Mouse (Mus musculus) midbrain, embryonic 13.5 days (tissue): Measurements from ENCODE around the gene Slc1a2. TPM values are rescaled to one million over a fixed set of nuclear protein-coding genes. Genes with fewer than 3 reads are reported as not detected.

Source experiments
- ATAC-seq: fragments of 200-750 bp; cut with Nextera tagmentation; 2 replicates; pipeline ENCODE4 v1.8.0; 2017; ENCODE audit warnings: mild to moderate bottlenecking, moderate TSS enrichment, moderate library complexity
- H3K27ac ChIP-seq: fragments of 300-500 bp; sonication (generic); 2 replicates; pipeline ENCODE4 v1.5.1; 2015; ENCODE audit warnings: inconsistent platforms, mild to moderate bottlenecking, moderate library complexity
- H3K27me3 ChIP-seq: fragments of 300-500 bp; sonication (generic); 2 replicates; pipeline ENCODE4 v1.6.1; 2015; ENCODE audit warnings: mild to moderate bottlenecking, inconsistent platforms
- H3K36me3 ChIP-seq: fragments of 300-500 bp; sonication (generic); 2 replicates; pipeline ENCODE4 v1.6.1; 2015; ENCODE audit warnings: mild to moderate bottlenecking, inconsistent platforms
- H3K4me1 ChIP-seq: fragments of 300-500 bp; sonication (generic); replicated peaks from 2 replicates; pipeline ENCODE4 v1.6.1; 2015; ENCODE audit warnings: inconsistent platforms
- H3K4me2 ChIP-seq: fragments of 300-500 bp; sonication (generic); replicated peaks from 2 replicates; pipeline ENCODE4 v1.6.1; 2015; ENCODE audit warnings: moderate library complexity, mild to moderate bottlenecking, inconsistent platforms
- H3K4me3 ChIP-seq: fragments of 300-500 bp; sonication (generic); replicated peaks from 2 replicates; pipeline ENCODE4 v1.5.1; 2015; ENCODE audit warnings: mild to moderate bottlenecking, inconsistent platforms
- H3K9ac ChIP-seq: fragments of 300-500 bp; sonication (generic); replicated peaks from 2 replicates; pipeline ENCODE4 v1.6.1; 2015; ENCODE audit warnings: mild to moderate bottlenecking, inconsistent platforms
- H3K9me3 ChIP-seq: fragments of 300-500 bp; sonication (generic); 2 replicates; pipeline ENCODE4 v1.6.1; 2016; ENCODE audit warnings: mild to moderate bottlenecking, inconsistent platforms
- WGBS: fragments of 180-500 bp; shearing (Covaris S2); methylation state at CpG from one replicate; pipeline ENCODE4 v1.1.7; 2015; 5-methylcytosine and 5-hydroxymethylcytosine counted together
- polyA plus RNA-seq: library from polyadenylated mRNA; unstranded; fragments of >200 nt; fragmentation: Nextera tagmentation; extraction: Ambion mirVana; gene quantifications from 2 replicates; pipeline ENCODE4 v1.2.1, GENCODE M21; 2015

The Slc1a2 gene
- polyA plus RNA-seq, 1 experiment from 2014 or later: 20.5 TPM

DNA sequence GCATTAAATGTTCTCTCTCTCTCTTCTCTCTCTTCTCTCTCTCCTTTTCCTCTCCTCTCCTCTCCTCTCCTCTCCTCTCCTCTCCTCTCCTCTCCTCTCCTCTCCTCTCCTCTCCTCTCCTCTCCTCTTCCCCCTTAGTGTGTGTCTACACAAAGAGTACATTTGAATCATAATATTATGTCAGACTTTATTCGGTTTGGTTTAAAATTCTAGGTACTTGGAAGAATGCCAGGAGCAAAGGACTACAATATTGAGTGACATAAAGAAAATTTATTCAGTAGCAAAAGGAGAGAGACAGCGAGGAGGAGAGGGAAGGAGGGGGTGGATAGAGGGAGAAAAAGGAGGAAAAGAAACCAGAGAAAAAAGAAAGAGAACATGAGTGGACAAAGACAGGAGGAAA, 19.8 kb upstream of the Slc1a2 start:
- H3K4me2 ChIP-seq: no peak overlapping the region
- 46% methylated on average over 2 of the region's 2 CpGs for WGBS
- H3K9me3 ChIP-seq: no peaks in the 10 kb centered on the region
- no peak for ATAC-seq
- H3K4me3 ChIP-seq: no peak overlapping the region
- no peaks in the 10 kb centered on the region for H3K36me3 ChIP-seq
- no peak overlapping the region for H3K9ac ChIP-seq
- H3K27ac ChIP-seq: no peak overlapping the region
- no peaks in the 10 kb centered on the region for H3K27me3 ChIP-seq
- H3K4me1 ChIP-seq: peaks cover 9% of the 10 kb centered on the region

GRCm38 (mm10) chr2:102648845-102649500, 9.5 kb upstream of the Slc1a2 start:
- WGBS: 84% methylated on average over 10 of the region's 10 CpGs
- no peaks in the 10 kb centered on the region for H3K9me3 ChIP-seq
- H3K9ac ChIP-seq: no peak overlapping the region
- no peak overlapping the region for H3K27ac ChIP-seq
- H3K4me3 ChIP-seq: no peak overlapping the region
- ATAC-seq: no peak
- H3K4me2 ChIP-seq: no peak overlapping the region
- H3K4me1 ChIP-seq: no peaks in the 10 kb centered on the region
- H3K36me3 ChIP-seq: no peaks in the 10 kb centered on the region
- H3K27me3 ChIP-seq: no peaks in the 10 kb centered on the region

- Histone ChIP-seq H3K4me1 (no peaks in the 10 kb centered on the region), H3K9me3 (no peaks in the 10 kb centered on the region), H3K27ac (0 out of 2 replicates have a peak overlapping the region, but pooled peaks have one; percentile 20), H3K4me3 (no peak overlapping the region), H3K4me2 (no peak overlapping the region), H3K9ac (no peak overlapping the region), H3K36me3 (no peaks in the 10 kb centered on the region), H3K27me3 (no peaks in the 10 kb centered on the region)
- WGBS: 75% methylated on average over 4 of the region's 4 CpGs
- ATAC-seq: no peak
These were observed 8.1 kb upstream of the Slc1a2 start for GRCm38 (mm10) chr2:102650322-102650721.

DNA sequence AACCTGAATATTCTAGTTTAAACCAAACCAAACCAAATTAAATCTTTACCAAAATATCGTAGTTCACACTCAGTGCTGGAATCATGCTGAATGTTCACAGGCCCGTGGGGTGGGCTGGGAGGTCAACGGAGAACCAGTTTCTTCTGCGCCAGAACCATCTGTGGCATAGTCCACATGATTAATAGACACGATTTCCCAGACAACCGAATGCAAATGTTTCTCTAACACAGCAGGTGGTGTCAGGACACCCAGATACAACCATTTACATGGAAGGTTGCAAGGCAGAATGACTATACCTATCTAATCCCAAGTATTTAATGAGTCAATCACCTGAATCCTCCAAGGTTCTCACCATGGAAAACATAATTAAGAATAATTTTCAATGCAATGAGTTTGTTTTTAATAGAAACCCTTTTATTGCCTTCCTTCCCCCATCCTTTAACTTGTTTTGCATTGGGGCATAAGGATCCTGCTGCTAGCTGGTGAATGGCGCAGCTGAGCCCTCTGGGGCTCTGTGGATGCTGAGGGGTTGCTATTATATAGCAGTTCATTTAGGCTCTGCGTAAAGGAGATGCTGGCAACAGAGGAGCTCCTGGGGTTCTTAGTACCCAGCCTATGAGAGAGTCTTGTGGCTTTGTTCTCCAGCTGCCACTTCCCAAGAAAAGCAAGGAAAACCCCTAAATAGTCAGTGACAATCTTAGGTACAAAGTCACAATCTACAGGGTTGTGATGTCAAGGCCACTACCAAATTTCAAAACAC, 2.3 kb upstream of the Slc1a2 start:
- no peaks in the 10 kb centered on the region for H3K27me3 ChIP-seq
- no peaks in the 10 kb centered on the region for H3K36me3 ChIP-seq
- no peak for ATAC-seq
- WGBS: 24% methylated on average over 8 of the region's 8 CpGs
- H3K9me3 ChIP-seq: no peaks in the 10 kb centered on the region
- H3K9ac ChIP-seq: no peak overlapping the region
- peaks cover 35% of the 10 kb centered on the region for H3K4me1 ChIP-seq
- H3K4me3 ChIP-seq: no peak overlapping the region
- no peak overlapping the region for H3K4me2 ChIP-seq
- peak overlapping the region; percentile 64 for H3K27ac ChIP-seq

DNA sequence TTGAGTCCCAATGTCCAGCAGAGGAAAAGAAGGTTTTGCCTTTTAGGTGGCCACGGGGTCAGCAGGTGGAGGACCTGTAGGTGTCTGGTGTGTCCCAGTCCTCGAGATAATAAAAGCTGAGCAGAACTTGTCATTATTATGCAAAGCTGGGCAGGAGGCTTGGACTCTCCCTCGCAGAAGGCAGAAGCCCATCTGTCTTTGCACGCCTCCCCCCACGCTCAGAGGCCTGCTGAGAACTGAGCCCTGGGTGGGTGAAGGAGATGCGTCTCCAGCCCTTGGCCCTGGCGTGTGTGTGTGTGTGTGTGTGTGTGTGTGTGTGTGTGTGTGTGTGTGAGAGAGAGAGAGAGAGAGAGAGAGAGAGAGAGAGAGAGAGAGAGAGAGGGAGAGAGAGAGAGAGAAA, 733 bp upstream of the Slc1a2 start:
- Histone ChIP-seq H3K27me3 (no peaks in the 10 kb centered on the region), H3K9me3 (no peaks in the 10 kb centered on the region), H3K27ac (peak overlapping the region; percentile 95), H3K4me1 (peaks cover 50% of the 10 kb centered on the region), H3K36me3 (no peaks in the 10 kb centered on the region), H3K9ac (peak overlapping the region; percentile 92), H3K4me3 (peak overlapping the region; percentile 75), H3K4me2 (peak overlapping the region; percentile 84)
- peak; percentile 61 for ATAC-seq
- WGBS: under 1% methylated on average over 7 of the region's 7 CpGs

- under 1% methylated on average over 79 of the region's 80 CpGs for WGBS
- H3K4me3 ChIP-seq: peak overlapping the region; percentile 75
- no peaks in the 10 kb centered on the region for H3K36me3 ChIP-seq
- H3K4me2 ChIP-seq: peak overlapping the region; percentile 84
- peaks cover 62% of the 10 kb centered on the region for H3K4me1 ChIP-seq
- H3K9me3 ChIP-seq: no peaks in the 10 kb centered on the region
- H3K9ac ChIP-seq: peak overlapping the region; percentile 92
- H3K27ac ChIP-seq: peak overlapping the region; percentile 95
- ATAC-seq: peak; percentile 89
- no peaks in the 10 kb centered on the region for H3K27me3 ChIP-seq
These were observed 432 bp downstream of the Slc1a2 start for GRCm38 (mm10) chr2:102658661-102659520.

- peak; percentile 12; the same call in 1 of the 2 replicates for ATAC-seq
- Histone ChIP-seq H3K4me2 (peak overlapping the region; percentile 84), H3K36me3 (no peaks in the 10 kb centered on the region), H3K27me3 (no peaks in the 10 kb centered on the region), H3K4me3 (peak overlapping the region; percentile 75), H3K27ac (peak overlapping the region; percentile 95), H3K4me1 (peaks cover 68% of the 10 kb centered on the region), H3K9ac (peak overlapping the region; percentile 92), H3K9me3 (no peaks in the 10 kb centered on the region)
- WGBS: 1% methylated on average over 10 of the region's 10 CpGs
These were observed 1.0 kb downstream of the Slc1a2 start for GRCm38 (mm10) chr2:102659521-102659830.

- peak overlapping the region; percentile 53 for H3K9ac ChIP-seq
- H3K27me3 ChIP-seq: no peaks in the 10 kb centered on the region
- peak overlapping the region; percentile 75 for H3K4me3 ChIP-seq
- 43% methylated on average over 2 of the region's 2 CpGs for WGBS
- no peaks in the 10 kb centered on the region for H3K9me3 ChIP-seq
- ATAC-seq: no peak
- peak overlapping the region; percentile 84 for H3K4me2 ChIP-seq
- H3K36me3 ChIP-seq: no peaks in the 10 kb centered on the region
- peak overlapping the region; percentile 87 for H3K27ac ChIP-seq
- peaks cover 67% of the 10 kb centered on the region for H3K4me1 ChIP-seq
These were observed 2.6 kb downstream of the Slc1a2 start for GRCm38 (mm10) chr2:102661052-102661451.

DNA sequence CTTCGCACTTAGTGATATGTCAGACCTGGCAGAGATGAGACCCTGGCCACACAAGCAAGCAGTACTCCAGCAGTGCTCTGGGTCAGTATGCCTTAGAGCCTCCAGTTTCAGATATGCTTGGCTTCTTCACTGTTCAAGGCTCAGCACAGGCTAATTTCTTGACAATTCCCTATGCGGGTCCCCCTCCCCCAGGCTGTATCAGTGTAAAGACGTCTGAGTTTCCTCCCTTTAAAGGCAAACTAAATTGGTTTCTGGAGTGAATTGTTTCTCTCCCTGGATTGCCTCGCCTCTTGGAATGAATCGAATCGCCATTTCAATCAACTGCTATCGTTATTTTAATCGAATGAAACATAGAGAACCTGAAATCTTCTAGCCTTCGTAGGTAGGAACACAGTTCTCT, 4.5 kb downstream of the Slc1a2 start:
- ATAC-seq: 0 out of 2 replicates have a peak, but pooled peaks have one; percentile 10
- H3K4me3 ChIP-seq: peak overlapping the region; percentile 75
- H3K9me3 ChIP-seq: no peaks in the 10 kb centered on the region
- no peaks in the 10 kb centered on the region for H3K27me3 ChIP-seq
- H3K27ac ChIP-seq: peak overlapping the region; percentile 87
- peak overlapping the region; percentile 84 for H3K4me2 ChIP-seq
- H3K9ac ChIP-seq: peak overlapping the region; percentile 39
- H3K36me3 ChIP-seq: no peaks in the 10 kb centered on the region
- WGBS: 28% methylated on average over 9 of the region's 9 CpGs
- peaks cover 59% of the 10 kb centered on the region for H3K4me1 ChIP-seq

GRCm38 (mm10) chr2:102663339-102663738, 4.9 kb downstream of the Slc1a2 start:
- Histone ChIP-seq H3K4me1 (peaks cover 56% of the 10 kb centered on the region), H3K27ac (peak overlapping the region; percentile 87), H3K9ac (peak overlapping the region; percentile 39), H3K4me3 (peak overlapping the region; percentile 75), H3K9me3 (no peaks in the 10 kb centered on the region), H3K36me3 (no peaks in the 10 kb centered on the region), H3K27me3 (no peaks in the 10 kb centered on the region), H3K4me2 (peak overlapping the region; percentile 84)
- peak; percentile 26; the same call in 1 of the 2 replicates for ATAC-seq
- 2% methylated on average over 6 of the region's 6 CpGs for WGBS

DNA sequence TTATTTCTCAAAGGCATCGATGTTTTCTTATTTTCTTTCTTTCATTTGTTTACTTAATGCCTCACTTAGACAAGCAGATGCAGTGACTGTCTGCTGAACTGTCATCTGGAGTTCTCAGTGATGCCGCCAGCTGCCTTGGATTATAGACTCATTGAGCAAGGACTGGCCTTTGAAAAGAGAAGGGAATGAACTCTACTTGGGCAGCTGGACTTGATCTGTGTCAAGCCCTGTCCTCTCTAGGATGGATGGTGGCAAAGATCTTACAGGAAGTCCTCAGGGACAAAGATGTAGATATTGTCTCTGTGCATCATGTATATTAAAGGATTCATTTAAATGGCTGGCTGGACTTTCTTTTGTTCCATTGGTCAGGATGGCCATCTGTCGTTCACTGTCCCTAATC, 5.4 kb downstream of the Slc1a2 start:
- Histone ChIP-seq H3K9me3 (no peaks in the 10 kb centered on the region), H3K9ac (no peak overlapping the region), H3K27ac (peak overlapping the region; percentile 87), H3K4me1 (peaks cover 56% of the 10 kb centered on the region), H3K4me2 (peak overlapping the region; percentile 84), H3K36me3 (no peaks in the 10 kb centered on the region), H3K27me3 (no peaks in the 10 kb centered on the region), H3K4me3 (peak overlapping the region; percentile 75; the same call in 1 of the 2 replicates)
- ATAC-seq: peak; percentile 10; the same call in 1 of the 2 replicates
- WGBS: 28% methylated on average over 3 of the region's 3 CpGs

DNA sequence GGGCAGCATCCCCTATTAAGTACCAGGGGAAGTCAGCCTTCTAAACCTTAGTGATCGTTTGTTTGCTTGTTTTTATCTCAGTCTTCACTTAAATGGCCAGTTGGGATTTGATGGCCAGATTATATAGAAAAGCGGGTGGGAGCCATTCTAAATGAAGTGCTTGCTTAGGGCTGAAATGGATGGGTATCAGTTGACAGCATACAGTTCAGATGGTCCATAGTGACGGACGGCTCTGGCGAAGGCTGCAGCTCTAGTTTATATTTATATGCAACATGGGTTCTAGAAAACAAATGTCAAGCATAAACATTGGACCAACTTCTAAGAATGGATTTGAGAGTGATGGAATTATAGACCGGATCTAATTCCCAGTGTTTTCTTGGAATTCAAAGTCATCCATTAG, 9.5 kb downstream of the Slc1a2 start:
- Histone ChIP-seq H3K4me1 (peaks cover 26% of the 10 kb centered on the region), H3K4me3 (no peak overlapping the region), H3K36me3 (no peaks in the 10 kb centered on the region), H3K27me3 (no peaks in the 10 kb centered on the region), H3K4me2 (no peak overlapping the region), H3K27ac (no peak overlapping the region), H3K9ac (no peak overlapping the region), H3K9me3 (no peaks in the 10 kb centered on the region)
- 88% methylated on average over 6 of the region's 6 CpGs for WGBS
- ATAC-seq: no peak
